Mouse (Mus musculus) brain, embryonic 14.5 days (tissue): Measurements from ENCODE around the gene Pcolce.

Experiments used
- CTCF ChIP-seq: fragments of 200-500 bp; IDR thresholded peaks from 2 replicates; pipeline ENCODE4 v1.5.1; 2012; ENCODE audit warnings: inconsistent platforms, mild to moderate bottlenecking, moderate library complexity, borderline replicate concordance; ENCODE audit not compliant: insufficient read depth, insufficient read length; ENCODE audit errors: extremely low read depth
- POLR2A ChIP-seq: fragments of 200-500 bp; IDR thresholded peaks from 2 replicates; pipeline ENCODE4 v1.6.1; 2012; ENCODE audit warnings: mild to moderate bottlenecking, inconsistent platforms, borderline replicate concordance; ENCODE audit not compliant: poor library complexity, insufficient read depth, insufficient read length, severe bottlenecking; ENCODE audit errors: extremely low read depth

DNA sequence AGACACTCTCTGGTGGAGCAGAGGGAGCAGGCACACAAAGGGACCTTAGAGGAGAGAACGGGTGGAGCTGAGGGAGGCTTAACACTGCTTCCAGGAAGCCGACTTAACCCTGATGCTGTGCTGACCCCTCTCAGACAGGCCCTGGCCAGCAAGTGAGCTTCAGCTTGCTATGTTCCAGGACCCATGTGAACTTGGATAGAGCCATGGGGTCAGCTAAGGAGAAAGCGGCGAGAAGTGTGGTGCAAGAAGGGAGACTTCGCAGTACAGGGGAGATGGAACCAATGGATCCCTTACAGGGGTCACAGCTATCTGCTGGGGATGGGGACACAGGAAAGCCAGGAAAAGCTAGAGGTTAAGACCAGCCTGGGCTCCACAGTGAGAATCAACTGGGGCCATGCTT is 508 bp downstream of the Pcolce start:
- no peak for TF ChIP-seq POLR2A
- no peak for TF ChIP-seq CTCF
